Mouse (Mus musculus): ENCODE data around the gene Slc25a1. TPM values are rescaled to one million over a fixed set of nuclear protein-coding genes. Genes with fewer than 3 reads are reported as not detected.

The Slc25a1 gene
- polyA plus RNA-seq, 1 experiment from 2014 or later: 108 TPM

DNA sequence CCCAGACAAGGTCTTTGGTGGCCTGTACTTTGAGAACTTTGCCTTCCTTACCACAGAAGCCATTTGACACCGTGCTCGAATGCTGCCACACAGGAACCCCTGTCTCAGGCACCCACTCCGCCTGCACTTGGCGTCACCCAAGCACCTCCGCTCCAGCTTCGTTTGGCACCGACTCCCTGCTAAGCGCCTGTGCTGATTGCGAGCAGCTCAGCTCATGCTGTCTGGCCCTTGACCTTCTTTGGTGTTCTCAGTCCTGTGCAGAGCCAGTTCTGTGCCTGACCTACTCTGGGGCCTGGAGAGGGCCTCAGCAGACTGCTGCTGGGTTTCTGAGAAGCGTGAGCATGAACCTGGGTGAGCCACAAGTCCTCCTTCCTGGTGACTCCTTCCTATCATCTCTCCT lies 8.8 kb upstream of the Slc25a1 start:
- Histone ChIP-seq H3K36me3 (replicated peaks) (no peaks in the 10 kb centered on the region), H3K27ac (no peak overlapping the region), H3K9me3 (no peaks in the 10 kb centered on the region), H3K4me3 (replicated peaks) (no peak overlapping the region), H3K27me3 (peaks cover 43% of the 10 kb centered on the region), H3K9ac (no peak overlapping the region), H3K4me1 (no peaks in the 10 kb centered on the region), H3K4me2 (no peak overlapping the region)
- ATAC-seq (ENCODE audit: low FRiP score): no peak
- WGBS: 83% methylated on average over 10 of the region's 10 CpGs

DNA sequence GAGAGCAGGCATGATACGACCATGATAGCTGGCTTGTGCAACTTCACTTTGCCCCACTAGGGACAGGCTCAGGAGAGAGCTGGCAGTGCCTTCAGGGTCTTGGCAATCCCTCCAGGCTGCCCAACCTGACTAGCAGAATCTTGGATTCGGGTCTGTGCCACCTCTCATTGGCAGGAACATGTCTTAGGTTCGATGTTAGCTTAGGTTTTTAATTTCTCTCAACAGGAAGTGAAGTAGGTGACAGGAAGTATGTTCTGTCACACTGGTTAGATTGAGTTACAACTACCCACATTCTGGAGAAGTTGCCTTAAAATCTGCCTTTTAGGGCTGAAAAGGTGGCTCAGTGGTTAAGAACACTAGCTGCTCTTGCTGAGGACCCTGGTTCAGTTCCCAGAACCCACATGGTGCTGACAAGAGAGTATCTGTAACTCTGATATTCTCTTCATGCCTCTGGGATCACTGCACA lies 6.5 kb upstream of the Slc25a1 start:
- 76% methylated on average over 3 of the region's 3 CpGs for WGBS
- H3K9ac ChIP-seq: no peak overlapping the region
- H3K27ac ChIP-seq: no peak overlapping the region
- H3K27me3 ChIP-seq: peaks cover 60% of the 10 kb centered on the region
- H3K4me1 ChIP-seq: no peaks in the 10 kb centered on the region
- no peak overlapping the region for H3K4me3 ChIP-seq (replicated peaks)
- H3K9me3 ChIP-seq: no peaks in the 10 kb centered on the region
- no peak overlapping the region for H3K4me2 ChIP-seq
- no peak for ATAC-seq (ENCODE audit: low FRiP score)
- no peaks in the 10 kb centered on the region for H3K36me3 ChIP-seq (replicated peaks)

DNA sequence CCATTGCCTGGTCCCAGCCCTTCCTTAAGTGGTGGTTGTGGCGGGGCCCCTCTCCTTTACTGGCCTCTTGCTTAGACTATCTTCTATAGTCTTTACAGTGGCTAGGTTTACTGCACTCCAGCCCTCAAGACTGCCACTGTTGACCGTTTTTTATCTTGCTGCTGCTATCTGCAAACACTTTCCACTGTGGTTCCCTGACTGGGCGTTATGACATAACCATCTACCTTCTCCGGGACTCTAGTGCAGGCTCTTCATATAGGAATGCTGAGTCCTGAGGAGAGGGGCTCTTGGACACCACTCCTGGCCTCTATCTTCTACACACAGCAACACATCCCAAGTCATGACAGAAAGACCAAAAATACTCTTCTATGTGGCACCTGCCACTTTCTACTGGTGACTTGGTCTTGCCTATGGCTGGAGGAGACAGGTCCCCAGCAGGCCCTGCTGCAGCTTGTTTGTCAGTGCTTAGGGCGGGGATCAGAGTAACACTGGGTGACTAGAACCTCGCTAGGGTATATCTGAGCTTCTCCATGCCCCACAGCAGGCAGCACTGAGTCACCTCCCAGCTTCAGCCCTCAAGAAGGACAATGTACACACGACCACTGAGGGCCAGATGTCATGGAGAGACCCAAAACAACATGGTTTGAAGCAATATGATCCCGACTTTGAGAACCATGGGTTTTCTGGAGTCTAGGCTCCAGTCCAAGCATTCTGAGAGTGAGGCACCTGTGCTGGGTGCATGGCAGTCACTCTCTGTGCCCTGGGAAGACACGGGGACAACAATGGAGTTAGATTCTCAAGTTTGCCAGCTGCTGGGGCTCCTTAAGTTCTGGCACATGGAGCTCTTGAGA lies 5.8 kb upstream of the Slc25a1 start:
- no peaks in the 10 kb centered on the region for H3K36me3 ChIP-seq (replicated peaks)
- WGBS: 71% methylated on average over 9 of the region's 9 CpGs
- no peak overlapping the region for H3K9ac ChIP-seq
- peaks cover 5% of the 10 kb centered on the region for H3K4me1 ChIP-seq
- H3K4me3 ChIP-seq (replicated peaks): no peak overlapping the region
- peaks cover 62% of the 10 kb centered on the region for H3K27me3 ChIP-seq
- H3K9me3 ChIP-seq: no peaks in the 10 kb centered on the region
- no peak overlapping the region for H3K27ac ChIP-seq
- no peak overlapping the region for H3K4me2 ChIP-seq
- ATAC-seq (ENCODE audit: low FRiP score): no peak

DNA sequence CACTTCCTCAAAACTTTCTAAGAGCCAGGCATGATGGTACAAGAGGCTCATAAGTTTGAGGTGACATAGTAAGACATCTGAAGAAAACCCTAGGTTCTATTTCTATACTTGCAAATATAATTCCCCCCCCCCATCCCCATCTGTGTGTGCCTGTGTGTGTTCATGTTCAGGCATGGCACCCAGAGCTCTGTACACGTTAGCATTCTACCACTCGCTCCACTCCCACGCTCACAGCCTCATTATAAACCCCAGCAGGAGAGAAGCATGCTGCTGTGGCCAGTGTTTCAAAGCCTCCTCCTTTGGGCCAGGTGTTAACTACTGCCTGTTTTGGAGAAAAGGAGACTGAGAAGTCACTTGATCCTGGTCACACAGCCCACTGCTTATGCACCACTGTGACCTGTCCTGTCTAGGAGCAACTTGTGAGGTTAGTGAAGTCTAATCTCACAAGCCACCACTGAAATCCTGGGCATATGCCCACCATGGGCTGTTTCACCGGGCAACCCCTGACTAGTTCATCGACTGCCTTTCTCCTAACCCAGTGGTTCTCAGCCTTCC lies 4.0 kb upstream of the Slc25a1 start:
- 78% methylated on average over 5 of the region's 5 CpGs for WGBS
- Histone ChIP-seq H3K4me2 (no peak overlapping the region), H3K4me3 (replicated peaks) (no peak overlapping the region), H3K36me3 (replicated peaks) (no peaks in the 10 kb centered on the region), H3K4me1 (peaks cover 17% of the 10 kb centered on the region), H3K9ac (no peak overlapping the region), H3K9me3 (no peaks in the 10 kb centered on the region), H3K27ac (no peak overlapping the region), H3K27me3 (peaks cover 47% of the 10 kb centered on the region)
- no peak for ATAC-seq (ENCODE audit: low FRiP score)

DNA sequence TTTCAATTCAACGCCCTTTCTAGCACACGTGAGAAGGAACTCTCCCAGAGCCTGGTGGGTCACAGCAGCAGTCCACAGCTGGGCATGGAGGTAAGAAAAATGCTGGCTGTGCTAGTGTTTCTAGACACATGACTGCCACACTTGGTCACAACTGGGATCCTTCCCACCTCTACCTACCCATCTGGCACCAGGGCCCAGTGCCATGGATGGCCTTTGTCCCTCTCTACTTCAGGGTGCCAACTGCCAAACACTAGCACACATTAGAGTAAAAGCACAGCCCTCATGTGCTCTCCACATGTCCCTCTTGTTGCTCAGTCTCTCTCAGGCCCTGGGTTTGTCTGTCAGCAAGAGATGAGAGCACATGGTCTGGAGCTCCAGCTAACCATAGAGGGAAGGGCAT lies 1.6 kb upstream of the Slc25a1 start:
- Histone ChIP-seq H3K4me1 (peaks cover 23% of the 10 kb centered on the region), H3K27ac (no peak overlapping the region), H3K9ac (no peak overlapping the region), H3K36me3 (replicated peaks) (peaks cover 21% of the 10 kb centered on the region), H3K27me3 (peaks cover 44% of the 10 kb centered on the region), H3K4me2 (no peak overlapping the region), H3K4me3 (replicated peaks) (no peak overlapping the region), H3K9me3 (no peaks in the 10 kb centered on the region)
- 38% methylated on average over 2 of the region's 2 CpGs for WGBS
- no peak for ATAC-seq (ENCODE audit: low FRiP score)

DNA sequence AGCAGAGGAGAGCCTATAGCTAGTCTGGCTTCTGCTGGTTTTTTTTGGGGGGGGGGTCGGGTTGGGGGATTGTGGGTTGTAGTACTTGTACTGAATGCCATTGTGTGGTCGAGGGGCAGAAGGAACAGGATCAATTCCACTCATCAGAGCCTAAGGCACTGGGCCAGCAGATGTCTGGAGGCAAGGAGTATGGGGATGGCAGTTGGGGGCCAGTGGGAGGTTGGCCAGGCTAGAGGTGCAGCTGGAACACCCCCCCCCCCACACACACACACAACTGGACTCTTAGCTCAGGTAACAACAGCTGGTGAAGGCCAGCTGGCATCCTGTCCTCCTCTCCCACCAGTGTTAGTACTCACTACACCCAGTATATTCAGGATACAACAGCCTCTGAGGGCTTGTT lies 1.2 kb upstream of the Slc25a1 start:
- peak overlapping the region; percentile 86 for H3K4me2 ChIP-seq
- ATAC-seq (ENCODE audit: low FRiP score): no peak; the same call in 1 of the 2 replicates
- no peak overlapping the region for H3K9ac ChIP-seq
- peak overlapping the region; percentile 80 for H3K27ac ChIP-seq
- WGBS: 0% methylated on average over 2 of the region's 2 CpGs
- H3K36me3 ChIP-seq (replicated peaks): peaks cover 25% of the 10 kb centered on the region
- H3K4me1 ChIP-seq: peaks cover 23% of the 10 kb centered on the region
- H3K9me3 ChIP-seq: no peaks in the 10 kb centered on the region
- peaks cover 42% of the 10 kb centered on the region for H3K27me3 ChIP-seq
- H3K4me3 ChIP-seq (replicated peaks): no peak overlapping the region

DNA sequence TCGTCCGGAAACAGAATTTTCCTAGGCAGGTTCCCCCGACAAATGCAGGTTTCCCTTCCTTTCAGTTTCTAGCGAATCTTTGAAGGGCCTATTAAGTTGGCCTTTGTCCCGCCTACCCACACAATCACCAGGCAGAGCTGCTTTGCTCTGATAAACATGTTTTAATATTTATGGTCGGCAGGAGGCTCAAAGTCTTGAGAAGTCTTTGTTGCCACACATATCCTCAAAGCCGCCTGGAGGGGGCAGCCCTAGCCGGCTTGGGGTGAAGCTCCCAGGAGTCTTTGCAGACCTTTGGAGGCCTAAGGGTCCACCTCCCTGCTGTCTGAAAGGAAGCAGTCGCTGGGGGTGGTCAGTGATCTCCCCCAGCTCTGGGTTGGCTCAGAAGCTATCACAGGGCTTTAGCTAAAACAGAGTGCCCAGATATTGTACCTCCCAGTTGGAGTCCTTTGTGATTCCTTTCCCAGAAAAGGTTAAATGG lies 647 bp upstream of the Slc25a1 start:
- Histone ChIP-seq H3K4me3 (replicated peaks) (peak overlapping the region; percentile 84), H3K4me2 (peak overlapping the region; percentile 86), H3K9ac (peak overlapping the region; percentile 74), H3K36me3 (replicated peaks) (peaks cover 25% of the 10 kb centered on the region), H3K9me3 (no peaks in the 10 kb centered on the region), H3K27ac (peak overlapping the region; percentile 80), H3K27me3 (peaks cover 36% of the 10 kb centered on the region), H3K4me1 (peaks cover 23% of the 10 kb centered on the region)
- under 1% methylated on average over 9 of the region's 9 CpGs for WGBS
- ATAC-seq (ENCODE audit: low FRiP score): peak; percentile 31

DNA sequence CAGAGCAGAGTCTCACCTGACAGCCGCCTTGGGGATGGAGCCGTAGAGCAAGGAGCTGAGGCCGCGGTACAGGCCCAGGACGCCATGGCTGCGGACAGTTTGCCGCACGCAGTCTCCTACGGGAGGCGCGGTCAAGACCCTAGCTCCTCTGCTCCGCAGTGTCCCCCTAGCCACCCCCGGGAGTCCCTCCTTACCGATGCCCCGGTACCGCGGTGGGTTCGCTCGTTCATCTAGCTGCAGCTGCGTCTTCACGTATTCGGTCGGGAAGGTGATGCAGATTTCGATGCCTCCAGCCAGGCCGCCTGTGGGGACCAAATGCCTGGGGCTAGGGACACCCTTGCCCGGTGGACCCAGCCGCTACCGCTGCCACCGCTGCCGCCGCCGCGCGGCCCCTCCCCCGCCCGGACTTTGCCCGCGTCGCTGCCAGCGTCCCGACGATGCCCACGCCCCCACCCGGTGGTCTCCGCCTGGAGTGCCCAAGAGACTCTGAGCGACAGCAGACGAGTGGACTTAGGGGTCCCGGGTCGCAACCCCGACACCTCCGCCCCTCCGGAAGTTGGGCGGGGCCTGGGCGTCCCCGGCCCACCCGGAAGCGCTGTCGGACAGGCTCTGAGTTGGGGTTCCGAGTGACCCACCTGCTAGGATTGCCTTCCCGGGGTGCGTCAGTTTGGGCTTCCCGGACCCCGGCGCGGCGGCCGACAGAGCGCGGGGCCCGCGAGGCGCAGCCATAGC lies 502 bp downstream of the Slc25a1 start:
- peaks cover 25% of the 10 kb centered on the region for H3K36me3 ChIP-seq (replicated peaks)
- peaks cover 31% of the 10 kb centered on the region for H3K27me3 ChIP-seq
- under 1% methylated on average over 72 of the region's 72 CpGs for WGBS
- H3K4me3 ChIP-seq (replicated peaks): peak overlapping the region; percentile 84
- peak; percentile 56 for ATAC-seq (ENCODE audit: low FRiP score)
- H3K4me1 ChIP-seq: peaks cover 28% of the 10 kb centered on the region
- H3K9ac ChIP-seq: peak overlapping the region; percentile 74
- no peaks in the 10 kb centered on the region for H3K9me3 ChIP-seq
- peak overlapping the region; percentile 86 for H3K4me2 ChIP-seq
- H3K27ac ChIP-seq: peak overlapping the region; percentile 80

DNA sequence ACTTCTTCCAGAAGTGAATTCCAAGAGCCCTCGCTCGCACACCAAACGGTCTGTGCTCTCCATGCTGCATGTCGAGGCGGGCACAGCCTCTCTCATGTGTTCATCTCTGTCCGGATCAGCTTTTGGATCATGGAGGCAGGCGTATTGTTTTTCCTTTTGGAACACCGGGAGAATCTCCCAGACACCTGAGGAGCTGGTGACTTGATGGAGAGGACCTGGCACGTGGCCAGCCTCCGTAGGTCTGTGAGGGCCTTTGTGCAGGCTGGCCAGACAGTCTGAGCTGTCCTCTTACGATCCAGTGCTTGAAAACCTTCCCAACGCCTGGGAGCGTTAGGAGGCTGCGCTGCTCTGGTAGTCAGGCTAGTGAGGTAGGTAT lies 5.9 kb downstream of the Slc25a1 start:
- H3K4me1 ChIP-seq: peaks cover 32% of the 10 kb centered on the region
- peak overlapping the region; percentile 96 for H3K4me2 ChIP-seq
- peak overlapping the region; percentile 57 for H3K4me3 ChIP-seq (replicated peaks)
- H3K9me3 ChIP-seq: no peaks in the 10 kb centered on the region
- peaks cover 25% of the 10 kb centered on the region for H3K36me3 ChIP-seq (replicated peaks)
- H3K27me3 ChIP-seq: peaks cover 37% of the 10 kb centered on the region
- peak overlapping the region; percentile 85 for H3K9ac ChIP-seq
- ATAC-seq (ENCODE audit: low FRiP score): peak; percentile 8; the same call in 1 of the 2 replicates
- under 1% methylated on average over 14 of the region's 14 CpGs for WGBS
- H3K27ac ChIP-seq: peak overlapping the region; percentile 90

DNA sequence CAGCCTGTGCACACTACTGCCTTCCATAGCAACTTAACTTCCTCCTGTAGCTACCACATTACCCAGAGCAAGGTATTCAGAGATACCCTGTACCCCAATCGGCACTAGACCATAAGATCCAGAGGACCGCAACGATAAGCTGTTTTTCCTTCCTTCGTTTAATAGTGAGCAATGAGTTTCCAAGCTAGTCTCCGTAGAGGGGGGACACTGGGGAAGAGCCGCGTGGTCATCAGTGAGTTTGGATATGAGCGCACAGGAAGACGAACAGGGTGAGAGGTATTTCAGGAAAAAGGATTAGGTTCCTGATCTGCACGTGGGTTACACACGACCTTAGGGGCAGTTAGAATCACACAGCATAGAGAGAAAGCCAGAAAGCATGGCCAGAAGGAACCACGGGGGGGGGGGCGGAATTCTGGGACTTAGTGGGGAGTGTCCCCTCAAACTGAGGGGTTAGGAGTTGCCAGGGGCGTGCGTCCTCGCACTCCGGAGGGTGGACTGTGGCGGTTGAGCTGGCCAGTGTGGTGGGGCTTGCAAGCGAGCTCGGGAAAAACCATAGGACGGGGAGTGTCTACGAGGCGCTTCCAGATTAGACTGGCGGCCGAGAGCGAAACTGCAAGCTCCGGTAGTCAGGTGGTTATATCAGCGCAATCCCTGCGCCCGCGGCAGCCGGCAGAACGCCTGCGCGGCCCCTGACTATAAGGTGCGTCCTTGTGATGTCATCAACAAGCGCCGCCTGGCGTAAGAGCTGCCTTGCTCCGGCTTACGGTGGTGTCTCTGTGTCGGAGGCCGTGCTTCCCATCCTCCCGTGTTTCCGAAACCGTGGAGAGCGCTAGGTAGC lies 6.5 kb downstream of the Slc25a1 start:
- Histone ChIP-seq H3K27ac (peak overlapping the region; percentile 90), H3K9me3 (no peaks in the 10 kb centered on the region), H3K36me3 (replicated peaks) (peaks cover 23% of the 10 kb centered on the region), H3K9ac (peak overlapping the region; percentile 85), H3K4me2 (peak overlapping the region; percentile 96), H3K4me1 (peaks cover 26% of the 10 kb centered on the region), H3K27me3 (peaks cover 42% of the 10 kb centered on the region), H3K4me3 (replicated peaks) (peak overlapping the region; percentile 57)
- peak; percentile 97 for ATAC-seq (ENCODE audit: low FRiP score)
- WGBS: 2% methylated on average over 47 of the region's 47 CpGs

DNA sequence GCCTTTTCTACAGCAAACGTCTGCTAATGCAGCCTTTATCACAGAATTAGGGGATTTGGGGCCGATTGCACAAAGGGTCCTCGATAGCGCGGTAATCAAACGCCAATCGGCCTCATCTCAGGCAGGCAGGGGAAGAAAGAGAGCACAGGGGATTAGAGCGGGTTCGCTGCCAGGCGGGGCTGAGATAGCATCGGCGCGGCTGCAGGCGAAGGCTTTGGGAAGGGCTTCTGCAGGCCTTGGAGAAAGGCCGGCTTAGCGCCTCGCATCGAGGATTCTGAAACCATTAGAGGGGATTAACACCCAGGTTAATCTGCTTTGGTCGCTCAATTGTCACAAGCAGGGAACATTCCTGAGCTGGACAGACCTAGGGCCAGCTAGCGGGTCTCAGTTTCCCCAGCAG lies 7.4 kb downstream of the Slc25a1 start:
- H3K27ac ChIP-seq: 0 out of 2 replicates have a peak overlapping the region, but pooled peaks have one; percentile 19
- peak overlapping the region; percentile 14 for H3K4me3 ChIP-seq (replicated peaks)
- 3% methylated on average over 20 of the region's 20 CpGs for WGBS
- H3K27me3 ChIP-seq: peaks cover 46% of the 10 kb centered on the region
- H3K9ac ChIP-seq: peak overlapping the region; percentile 67
- ATAC-seq (ENCODE audit: low FRiP score): no peak
- peaks cover 14% of the 10 kb centered on the region for H3K36me3 ChIP-seq (replicated peaks)
- peaks cover 24% of the 10 kb centered on the region for H3K4me1 ChIP-seq
- H3K4me2 ChIP-seq: peak overlapping the region; percentile 96
- no peaks in the 10 kb centered on the region for H3K9me3 ChIP-seq
